Mouse (Mus musculus) liver, embryonic 14.5 days (tissue): Measurements from ENCODE around the gene Clip2. TPM values are rescaled to one million over a fixed set of nuclear protein-coding genes. Genes with fewer than 3 reads are reported as not detected.

Source experiments
- ATAC-seq: fragments of 200-750 bp; cut with Nextera tagmentation; 2 replicates; pipeline ENCODE4 v1.8.0; 2017; ENCODE audit warnings: moderate number of reproducible peaks, mild to moderate bottlenecking, moderate library complexity; ENCODE audit not compliant: insufficient read depth
- DNase-seq, 3 experiments: peaks; one replicate each; pipeline ENCODE4 v3.0.0-alpha.2; 2012 to 2013; ENCODE audit warnings: low read depth in 3 of 3, low spot score in 3 of 3
- H3K27ac ChIP-seq: fragments of 300-500 bp; sonication (generic); 2 replicates; pipeline ENCODE4 v1.5.1; 2014; ENCODE audit warnings: moderate library complexity, mild to moderate bottlenecking, control low read depth, inconsistent platforms
- H3K27me3 ChIP-seq: fragments of 300-500 bp; sonication (generic); 2 replicates; pipeline ENCODE4 v1.6.1; 2014; ENCODE audit warnings: mild to moderate bottlenecking, low read length, moderate library complexity; ENCODE audit not compliant: control insufficient read depth, insufficient read depth
- H3K36me3 ChIP-seq: fragments of 300-500 bp; sonication (generic); replicated peaks from 2 replicates; pipeline ENCODE4 v1.6.1; 2014; ENCODE audit warnings: low read depth; ENCODE audit not compliant: control insufficient read depth, insufficient read depth
- H3K4me1 ChIP-seq, 2 experiments: fragments of 200-500 bp in 1 of 2; fragments of 300-500 bp in 1 of 2; sonication (generic) in 1 of 2; replicated peaks; 2 replicates each; pipeline ENCODE4 v1.6.1; 2012 to 2014; ENCODE audit warnings: antibody characterized with exemption in 1 of 2, inconsistent platforms in 1 of 2, low read length in 1 of 2; ENCODE audit not compliant: control insufficient read depth in 2 of 2, insufficient read depth in 2 of 2
- H3K4me2 ChIP-seq: fragments of 300-500 bp; sonication (generic); 2 replicates; pipeline ENCODE4 v1.6.1; 2014; ENCODE audit warnings: low read depth, mild to moderate bottlenecking, control low read depth, moderate library complexity
- H3K4me3 ChIP-seq, 2 experiments: fragments of 200-500 bp in 1 of 2; fragments of 300-500 bp in 1 of 2; sonication (generic) in 1 of 2; 2 replicates each; pipeline ENCODE4 v1.5.1; 2012 to 2014; ENCODE audit warnings: low read depth in 2 of 2, low read length in 2 of 2, mild to moderate bottlenecking in 2 of 2, control low read depth in 1 of 2, inconsistent platforms in 1 of 2, moderate library complexity in 1 of 2; ENCODE audit not compliant: insufficient read depth in 1 of 2
- H3K9ac ChIP-seq: fragments of 300-500 bp; sonication (generic); replicated peaks from 2 replicates; pipeline ENCODE4 v1.6.1; 2014; ENCODE audit warnings: mild to moderate bottlenecking, control low read depth, moderate library complexity
- H3K9me3 ChIP-seq: fragments of 300-500 bp; sonication (generic); 2 replicates; pipeline ENCODE4 v1.6.1; 2016; ENCODE audit warnings: low read length, mixed read lengths; ENCODE audit not compliant: control insufficient read depth
- CTCF ChIP-seq: IDR thresholded peaks from 2 replicates; pipeline ENCODE4 v1.5.1; 2016; ENCODE audit warnings: antibody characterized with exemption, low read depth, control low read depth
- EP300 ChIP-seq: IDR thresholded peaks from 2 replicates; pipeline ENCODE4 v1.6.1; 2016; ENCODE audit warnings: antibody characterized with exemption, low read depth
- WGBS: fragments of 180-500 bp; shearing (Covaris S2); extraction: QIAGEN DNeasy Blood & Tissue Kit; methylation state at CpG from one replicate; pipeline ENCODE4 v1.1.7; 2014; ENCODE audit not compliant: insufficient replicate concordance; 5-methylcytosine and 5-hydroxymethylcytosine counted together
- polyA plus RNA-seq, 2 experiments: library from polyadenylated mRNA; depleted of rRNA in 1 of 2; stranded (reverse) in 1 of 2; unstranded in 1 of 2; fragments of >200 nt; fragmentation: Nextera tagmentation in 1 of 2; extraction: Ambion mirVana in 1 of 2; gene quantifications; 2 replicates each; pipeline versions ENCODE4 v1.2.1 to v1.2.3; 2012 to 2014

Clip2 gene
- polyA plus RNA-seq, 2 experiments: 0.36 to 1.8 TPM

- 85% methylated on average over 2 of the region's 2 CpGs for WGBS
- ATAC-seq: no peak
These were observed 12.0 kb upstream of the Clip2 start for GRCm38 (mm10) chr5:134564272-134564671.

GRCm38 (mm10) chr5:134560450-134561171 lies 8.4 kb upstream of the Clip2 start:
- Histone ChIP-seq H3K4me1 (no peaks in the 10 kb centered on the region), H3K9me3 (no peaks in the 10 kb centered on the region), H3K36me3 (no peaks in the 10 kb centered on the region), H3K4me2 (no peak overlapping the region), H3K27ac (no peak overlapping the region), H3K27me3 (no peaks in the 10 kb centered on the region), H3K4me3 (no peak overlapping the region), H3K9ac (no peak overlapping the region)
- WGBS: 67% methylated on average over 16 of the region's 16 CpGs
- DNase-seq: no peak
- TF ChIP-seq CTCF (no peak), EP300 (no peak)
- no peak for ATAC-seq

More at GRCm38 (mm10) chr5:134564272-134564671, 12.0 kb upstream of the Clip2 start:
- TF ChIP-seq EP300 (no peak), CTCF (no peak)
- no peaks in the 10 kb centered on the region for H3K27me3 ChIP-seq
- H3K4me3 ChIP-seq: no peak overlapping the region
- H3K36me3 ChIP-seq: no peaks in the 10 kb centered on the region
- no peak for DNase-seq
- no peaks in the 10 kb centered on the region for H3K9me3 ChIP-seq
- H3K27ac ChIP-seq: no peak overlapping the region
- H3K4me2 ChIP-seq: no peak overlapping the region
- H3K9ac ChIP-seq: no peak overlapping the region
- H3K4me1 ChIP-seq: no peaks in the 10 kb centered on the region; a peak in 1 of 4 replicates

- Histone ChIP-seq H3K9ac (no peak within 1 kb of the TSS), H3K4me3 (no peak within 1 kb of the TSS), H3K4me2 (no peak within 1 kb of the TSS), H3K27ac (no peak within 1 kb of the TSS), H3K27me3 (no peaks in the 10 kb centered on the region; the same call in 1 of the 2 replicates), H3K4me1 (peaks cover 0 to 2% of the 10 kb centered on the region in 2 experiments; a peak in 1 of 4 replicates), H3K9me3 (no peaks in the 10 kb centered on the region), H3K36me3 (no peaks in the 10 kb centered on the region)
- TF ChIP-seq CTCF (no peak), EP300 (no peak)
- ATAC-seq: no peak
- 75% methylated on average over 7 of the region's 7 CpGs for WGBS
- no peak for DNase-seq
These were observed 7.8 kb upstream of the Clip2 start, which contains the start of gene Syna for GRCm38 (mm10) chr5:134560071-134560449. Gene Syna, minus strand, starts transcription at chr5:134560171.

GRCm38 (mm10) chr5:134555463-134556164 lies 3.4 kb upstream of the Clip2 start:
- TF ChIP-seq EP300: no peak
- TF ChIP-seq CTCF: no peak
- ATAC-seq: no peak
- WGBS: 16% methylated on average over 20 of the region's 20 CpGs
- no peak for DNase-seq
- peaks cover 2% of the 10 kb centered on the region; the same call in 1 of the 2 replicates for H3K27me3 ChIP-seq
- no peak overlapping the region for H3K9ac ChIP-seq
- H3K36me3 ChIP-seq: no peaks in the 10 kb centered on the region
- H3K4me2 ChIP-seq: no peak overlapping the region
- no peaks in the 10 kb centered on the region for H3K9me3 ChIP-seq
- H3K4me3 ChIP-seq: no peak overlapping the region
- H3K27ac ChIP-seq: no peak overlapping the region
- H3K4me1 ChIP-seq: peaks cover 0 to 6% of the 10 kb centered on the region in 2 experiments; a peak in 2 of 4 replicates

GRCm38 (mm10) chr5:134553951-134554546 lies 1.8 kb upstream of the Clip2 start:
- Histone ChIP-seq H3K9ac (no peak overlapping the region), H3K4me1 (peaks cover 0 to 6% of the 10 kb centered on the region in 2 experiments; a peak in 2 of 4 replicates), H3K4me3 (no peak overlapping the region), H3K9me3 (no peaks in the 10 kb centered on the region), H3K36me3 (no peaks in the 10 kb centered on the region), H3K27ac (no peak overlapping the region), H3K4me2 (no peak overlapping the region), H3K27me3 (peaks cover 2% of the 10 kb centered on the region; the same call in 1 of the 2 replicates)
- ATAC-seq (no peak), DNase-seq (no peak)
- 70% methylated on average over 5 of the region's 5 CpGs for WGBS
- TF ChIP-seq CTCF: no peak
- TF ChIP-seq EP300: no peak
